Mouse (Mus musculus) bone marrow, adult 2 months (tissue): ENCODE data around the gene Phykpl. TPM values are rescaled to one million over a fixed set of nuclear protein-coding genes. Genes with fewer than 3 reads are reported as not detected.

ENCODE experiments used
- H3K27ac ChIP-seq: fragments of 200-500 bp; 2 replicates; pipeline ENCODE4 v1.5.1; 2012; ENCODE audit warnings: low read depth, mild to moderate bottlenecking, control low read depth, inconsistent platforms, low read length; ENCODE audit not compliant: control insufficient read depth, poor library complexity, insufficient read depth
- H3K4me1 ChIP-seq: fragments of 200-500 bp; 2 replicates; pipeline ENCODE4 v1.6.1; 2011; ENCODE audit warnings: low read length; ENCODE audit not compliant: control insufficient read depth, insufficient read depth
- H3K4me3 ChIP-seq: fragments of 200-500 bp; replicated peaks from 2 replicates; pipeline ENCODE3; 2011; ENCODE audit warnings: mild to moderate bottlenecking, low read depth, low read length, control low read depth; ENCODE audit not compliant: control insufficient read depth
- CTCF ChIP-seq: fragments of 200-500 bp; IDR thresholded peaks from 2 replicates; pipeline ENCODE4 v1.5.1; 2011; ENCODE audit warnings: low read length, control low read depth; ENCODE audit not compliant: control insufficient read depth, insufficient read depth
- POLR2A ChIP-seq: fragments of 200-500 bp; IDR thresholded peaks from 2 replicates; pipeline ENCODE4 v1.6.1; 2011; ENCODE audit warnings: low read depth, mild to moderate bottlenecking, control low read depth, low read length, borderline replicate concordance; ENCODE audit not compliant: control insufficient read depth
- WGBS: fragments of 180-500 bp; shearing (Covaris S2); methylation state at CpG from one replicate; pipeline ENCODE4 v1.1.7; 2018; 5-methylcytosine and 5-hydroxymethylcytosine counted together
- polyA plus RNA-seq: library from polyadenylated mRNA; stranded (reverse); fragments of >200 nt; gene quantifications from 2 replicates; pipeline ENCODE4 v1.2.4, GENCODE M21; 2011; ENCODE audit warnings: low replicate concordance; ENCODE audit not compliant: missing spikeins, insufficient read depth, insufficient read length

The Phykpl gene
- polyA plus RNA-seq, 1 experiment: 10.8 TPM

DNA sequence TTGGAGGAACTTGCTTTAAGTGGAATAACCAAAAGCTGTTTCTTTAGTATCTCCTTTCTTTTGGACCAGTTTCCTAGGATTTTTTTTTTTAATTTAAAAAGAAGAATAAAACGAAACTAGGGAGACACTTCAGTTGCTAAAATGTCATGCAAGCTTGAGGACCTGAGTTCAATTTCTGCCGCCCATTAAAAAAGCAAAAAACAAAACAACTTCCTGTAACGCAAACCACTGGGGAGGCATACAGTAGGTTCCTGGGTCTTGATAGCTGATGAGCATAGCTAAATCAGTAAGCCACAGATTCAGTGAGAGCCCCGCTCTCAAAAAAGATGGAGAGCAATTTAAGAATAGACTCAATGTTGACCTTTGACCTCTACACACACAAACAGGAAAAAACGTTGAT lies 53.9 kb downstream of the Phykpl start:
- peak overlapping the region; percentile 90; the same call in 1 of the 2 replicates for H3K27ac ChIP-seq
- no peak overlapping the region for H3K4me3 ChIP-seq
- TF ChIP-seq POLR2A: no peak
- no peak for TF ChIP-seq CTCF
- WGBS: 42% methylated on average over 5 of the region's 5 CpGs
- peaks cover 2% of the 10 kb centered on the region for H3K4me1 ChIP-seq

DNA sequence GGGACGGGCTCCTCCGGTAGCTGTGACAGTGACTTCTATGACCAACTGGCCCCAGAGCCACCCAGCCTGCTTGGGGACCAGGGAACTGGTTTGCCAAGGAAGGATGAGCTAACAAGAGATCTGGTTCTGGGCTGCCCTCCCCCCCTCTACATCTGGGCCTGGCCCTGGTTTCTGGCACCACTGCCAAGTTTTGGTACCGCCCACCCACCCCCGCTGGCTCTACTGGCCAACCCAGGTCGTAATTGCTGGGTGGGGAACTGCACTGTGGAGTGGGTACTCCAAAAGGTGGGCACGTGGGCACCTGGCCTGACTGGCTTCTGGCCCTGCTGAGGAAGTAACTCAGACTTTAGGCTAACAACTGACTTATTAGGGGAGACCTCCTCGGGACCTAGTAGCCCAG lies 56.2 kb downstream of the Phykpl start:
- 76% methylated on average over 7 of the region's 7 CpGs for WGBS
- peaks cover 6% of the 10 kb centered on the region for H3K4me1 ChIP-seq
- no peak overlapping the region for H3K4me3 ChIP-seq
- H3K27ac ChIP-seq: no peak overlapping the region
- TF ChIP-seq CTCF (no peak), POLR2A (no peak)

DNA sequence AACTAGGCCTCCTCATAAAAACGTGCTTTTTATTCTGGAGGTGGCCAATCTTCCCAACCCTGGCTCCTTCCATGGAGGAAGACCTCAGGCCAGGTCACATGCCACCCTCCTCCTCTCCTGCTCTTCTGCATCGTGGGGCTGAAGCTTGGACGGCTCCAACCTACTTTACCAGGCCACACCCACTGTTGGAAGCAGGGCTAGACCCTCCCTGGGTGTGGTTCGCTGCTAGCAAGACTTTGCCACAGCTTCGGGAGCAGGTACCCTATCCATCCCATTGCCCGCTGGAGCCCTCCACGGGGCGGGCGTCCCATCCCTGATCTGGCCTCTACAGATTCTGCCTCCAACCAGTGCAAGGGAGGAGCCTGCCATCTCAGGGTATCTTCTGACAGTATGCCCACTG lies 58.6 kb downstream of the Phykpl start:
- H3K27ac ChIP-seq: peak overlapping the region; percentile 94
- WGBS: 68% methylated on average over 9 of the region's 9 CpGs
- H3K4me1 ChIP-seq: peaks cover 7% of the 10 kb centered on the region
- TF ChIP-seq CTCF (no peak), POLR2A (no peak)
- no peak overlapping the region for H3K4me3 ChIP-seq

DNA sequence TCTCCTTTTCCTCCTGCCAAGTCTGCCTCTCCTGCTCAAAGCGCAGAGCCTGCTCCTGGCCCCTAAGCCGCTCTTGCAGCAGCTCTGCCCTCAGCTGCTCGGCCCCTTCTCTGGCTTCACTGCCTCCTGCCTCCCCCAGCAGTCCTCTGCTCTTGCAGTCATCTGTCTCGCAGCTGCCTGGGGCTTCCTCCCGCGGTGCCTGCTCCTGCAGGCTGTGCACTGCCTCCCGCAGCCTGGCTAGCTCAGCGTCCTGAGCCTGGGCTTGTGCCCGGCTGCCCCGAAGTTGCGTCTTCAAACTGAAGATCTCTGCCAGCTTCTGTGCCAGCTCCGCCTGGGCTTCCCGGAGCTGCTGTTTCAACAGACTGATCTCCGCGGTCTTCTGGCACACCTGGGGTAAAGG lies 59.2 kb downstream of the Phykpl start:
- TF ChIP-seq POLR2A: no peak
- TF ChIP-seq CTCF: no peak
- Histone ChIP-seq H3K4me3 (peak overlapping the region; percentile 48), H3K27ac (peak overlapping the region; percentile 94), H3K4me1 (peaks cover 7% of the 10 kb centered on the region)
- WGBS: 7% methylated on average over 15 of the region's 15 CpGs

DNA sequence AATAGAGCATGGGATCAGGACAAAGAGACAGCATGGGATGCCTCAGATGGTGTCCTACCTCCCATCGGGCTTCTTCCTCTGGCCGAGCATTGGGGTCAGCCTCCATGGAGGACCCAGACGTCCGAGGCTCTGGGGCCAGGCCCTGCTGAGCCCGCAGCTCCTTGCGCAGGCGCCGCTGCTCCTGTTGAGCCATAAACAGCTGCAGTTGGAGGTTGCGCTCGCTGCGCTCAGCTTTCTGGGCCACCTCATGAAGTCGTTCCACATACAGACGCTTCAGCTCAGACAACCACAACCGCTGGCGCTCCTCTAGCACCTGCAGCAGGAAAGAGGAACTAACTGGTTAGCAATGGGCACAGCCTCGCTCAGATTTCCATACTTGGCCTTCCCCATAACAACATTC lies 59.7 kb downstream of the Phykpl start:
- WGBS: 2% methylated on average over 16 of the region's 16 CpGs
- Histone ChIP-seq H3K4me3 (peak overlapping the region; percentile 48), H3K4me1 (peaks cover 7% of the 10 kb centered on the region), H3K27ac (peak overlapping the region; percentile 94)
- no peak for TF ChIP-seq CTCF
- TF ChIP-seq POLR2A: 0 out of 2 replicates have a peak, but pooled peaks have one; percentile 11

DNA sequence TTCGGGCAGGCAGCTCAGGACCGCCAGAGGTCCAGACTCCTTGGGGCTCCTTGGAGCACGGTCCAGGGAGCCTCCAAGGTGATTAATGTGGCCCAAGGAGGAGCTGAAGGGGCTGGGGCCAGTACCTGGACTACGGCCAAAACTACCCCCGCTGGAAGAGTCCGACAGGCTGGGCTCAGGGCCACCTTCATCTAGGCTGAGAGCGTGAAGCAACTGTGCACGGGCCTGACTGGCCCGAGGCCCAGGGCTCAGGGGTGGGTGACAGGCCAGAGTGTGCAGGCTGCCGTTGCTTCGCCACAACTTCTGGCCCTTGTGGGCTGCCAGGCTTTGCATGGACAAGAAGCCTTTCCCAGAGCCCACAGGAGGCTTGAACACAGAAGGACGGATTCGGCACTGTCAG lies 60.7 kb downstream of the Phykpl start:
- 78% methylated on average over 13 of the region's 13 CpGs for WGBS
- H3K4me1 ChIP-seq: peaks cover 7% of the 10 kb centered on the region
- H3K27ac ChIP-seq: no peak overlapping the region; the same call in 1 of the 2 replicates

DNA sequence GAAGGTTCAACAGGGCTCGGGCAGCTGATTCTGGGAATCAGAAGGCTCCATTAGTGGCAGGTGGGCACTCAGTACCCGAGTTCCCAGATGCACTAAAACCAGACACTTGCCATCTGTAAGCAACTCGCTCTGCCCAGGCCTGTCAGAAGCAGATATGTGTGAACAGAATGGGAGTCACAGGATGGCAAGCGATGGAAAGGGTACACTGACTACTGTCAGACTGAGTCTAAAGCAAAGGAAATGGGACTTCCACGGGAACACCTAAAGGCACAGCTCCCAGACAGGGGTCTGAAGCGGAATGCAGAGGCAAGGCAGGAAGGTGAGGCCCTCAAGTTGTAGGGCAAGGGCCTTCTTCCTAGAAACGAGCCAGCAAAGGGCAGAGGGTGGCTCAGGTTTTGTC lies 61.7 kb downstream of the Phykpl start:
- H3K4me1 ChIP-seq: peaks cover 7% of the 10 kb centered on the region
- no peak overlapping the region for H3K4me3 ChIP-seq
- TF ChIP-seq CTCF (no peak), POLR2A (no peak)
- 71% methylated on average over 7 of the region's 7 CpGs for WGBS
- H3K27ac ChIP-seq: peak overlapping the region; percentile 57

More for the DNA sequence above, 60.7 kb downstream of the Phykpl start:
- TF ChIP-seq POLR2A (peak; percentile 5; the same call in 1 of the 2 replicates), CTCF (no peak)
- H3K4me3 ChIP-seq: no peak overlapping the region

DNA sequence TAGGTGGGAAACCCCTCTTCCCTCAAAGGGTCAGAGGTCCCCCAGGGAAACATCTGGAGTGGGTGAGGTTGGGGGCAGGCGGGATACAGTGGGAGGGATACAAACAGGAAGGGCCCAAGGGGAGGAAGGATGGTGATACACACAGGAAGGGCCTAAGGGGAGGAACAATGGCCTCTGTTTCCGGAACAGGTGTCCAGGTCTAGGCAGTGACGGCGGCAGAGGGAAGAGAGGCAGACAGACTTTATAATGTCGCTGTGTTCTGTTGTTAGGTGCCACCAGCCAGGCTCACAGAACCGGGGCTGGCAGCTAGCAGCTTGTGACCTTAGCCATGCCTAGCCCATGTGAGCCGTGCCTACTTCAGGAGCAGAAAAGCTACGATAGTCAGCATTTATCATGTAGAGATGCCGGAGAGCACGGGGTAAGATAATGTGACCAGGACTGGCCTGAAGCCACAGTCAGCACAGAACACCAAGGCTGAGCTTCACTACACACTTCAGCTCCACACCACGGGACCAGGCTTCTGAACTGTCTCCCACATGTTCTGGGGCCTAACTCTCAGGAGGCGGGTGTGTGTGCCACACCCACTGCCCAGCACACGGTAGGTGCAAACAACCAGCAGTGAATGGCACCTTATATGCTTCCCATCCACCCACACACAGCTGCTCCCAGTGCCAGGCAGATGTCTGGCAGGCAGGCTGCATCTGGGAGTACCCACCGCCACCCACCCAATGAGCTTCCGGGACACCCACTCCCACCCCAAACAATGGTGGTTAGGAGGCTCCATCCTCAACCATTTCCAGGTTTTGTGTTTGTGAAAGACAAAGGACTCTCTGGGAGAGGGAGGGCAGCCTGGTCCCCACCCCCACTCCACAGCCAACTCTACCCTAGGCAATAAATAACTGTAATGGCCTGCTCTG lies 62.5 kb downstream of the Phykpl start:
- WGBS: 42% methylated on average over 15 of the region's 15 CpGs
- H3K27ac ChIP-seq: peak overlapping the region; percentile 57
- no peak for TF ChIP-seq POLR2A
- TF ChIP-seq CTCF: no peak
- peaks cover 7% of the 10 kb centered on the region for H3K4me1 ChIP-seq
- H3K4me3 ChIP-seq: no peak overlapping the region

DNA sequence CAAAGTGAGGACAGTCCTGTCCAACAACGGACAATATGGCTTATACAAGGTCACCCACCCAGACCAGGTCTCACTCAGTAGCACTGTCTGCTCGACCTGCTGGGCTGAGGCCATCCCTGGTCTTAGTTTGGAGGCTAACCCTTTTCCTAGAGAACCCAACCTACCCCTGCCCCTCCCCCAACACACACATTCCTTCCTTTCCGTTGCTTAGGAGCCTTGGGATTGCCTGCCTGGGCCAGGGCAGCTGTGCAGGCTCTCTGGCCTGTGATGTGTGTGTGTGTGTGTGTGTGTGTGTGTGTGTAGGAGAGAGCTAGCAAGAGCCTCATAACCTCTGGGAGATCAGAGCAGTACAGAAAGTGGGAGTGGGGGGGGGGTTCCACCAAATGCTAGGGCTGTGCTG lies 64.0 kb downstream of the Phykpl start:
- TF ChIP-seq POLR2A (no peak), CTCF (no peak)
- WGBS: 71% methylated on average over 3 of the region's 3 CpGs
- Histone ChIP-seq H3K4me3 (no peak overlapping the region), H3K4me1 (peaks cover 7% of the 10 kb centered on the region), H3K27ac (no peak overlapping the region)
